Mouse (Mus musculus): Measurements from ENCODE around the gene Gpr179. TPM values are rescaled to one million over a fixed set of nuclear protein-coding genes. Genes with fewer than 3 reads are reported as not detected.

Gene Gpr179
- polyA plus RNA-seq, 2 experiments from 2014 or later: 0.11 to 0.45 TPM

- no peak for ATAC-seq
Observed at GRCm38 (mm10) chr11:97354646-97355045, 2.8 kb upstream of the Gpr179 start.

- ATAC-seq: no peak
Observed at GRCm38 (mm10) chr11:97352935-97353597, 1.2 kb upstream of the Gpr179 start.

- no peak for ATAC-seq
Observed at GRCm38 (mm10) chr11:97350035-97350434, 1.8 kb downstream of the Gpr179 start.

DNA sequence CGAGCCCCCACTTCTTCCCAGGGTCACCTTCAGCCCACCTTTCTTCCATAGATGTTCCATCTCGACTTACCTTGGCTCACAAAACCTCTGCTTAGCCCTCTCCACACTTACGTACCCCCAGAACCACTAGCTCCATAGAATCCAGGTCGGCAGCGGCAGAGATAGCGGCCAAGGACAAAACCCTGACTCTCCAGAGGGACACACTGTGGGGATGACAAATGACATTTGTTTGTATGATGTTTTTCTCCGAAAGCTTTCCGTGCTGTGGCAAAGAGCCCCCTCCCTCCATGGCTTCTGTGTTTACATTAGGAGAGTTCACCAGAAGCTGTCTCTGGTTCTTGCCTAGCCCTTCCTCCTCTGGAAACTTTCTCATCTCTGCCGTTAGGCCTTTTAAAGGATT is 4.6 kb downstream of the Gpr179 start:
- no peak for ATAC-seq

DNA sequence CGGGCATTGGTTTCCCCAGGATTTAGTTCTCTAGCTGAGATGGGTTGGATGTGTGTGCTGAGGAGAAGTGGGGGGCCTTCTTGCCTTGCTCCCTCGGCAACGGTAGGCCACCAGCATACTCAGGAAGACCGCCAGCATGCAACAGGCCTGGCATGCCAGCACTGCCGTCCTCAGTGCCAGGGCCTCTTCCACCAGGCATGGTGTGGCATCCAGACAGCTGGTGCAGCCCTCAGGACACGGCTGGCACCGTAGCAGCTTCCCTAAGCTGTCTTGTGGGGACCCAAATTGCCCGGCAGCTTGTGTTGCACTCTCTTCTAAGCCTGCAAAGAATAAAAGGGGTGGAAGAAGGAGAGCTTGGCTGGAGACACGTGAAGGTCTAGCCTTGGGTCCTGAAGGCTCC is 5.5 kb downstream of the Gpr179 start:
- no peak for ATAC-seq

DNA sequence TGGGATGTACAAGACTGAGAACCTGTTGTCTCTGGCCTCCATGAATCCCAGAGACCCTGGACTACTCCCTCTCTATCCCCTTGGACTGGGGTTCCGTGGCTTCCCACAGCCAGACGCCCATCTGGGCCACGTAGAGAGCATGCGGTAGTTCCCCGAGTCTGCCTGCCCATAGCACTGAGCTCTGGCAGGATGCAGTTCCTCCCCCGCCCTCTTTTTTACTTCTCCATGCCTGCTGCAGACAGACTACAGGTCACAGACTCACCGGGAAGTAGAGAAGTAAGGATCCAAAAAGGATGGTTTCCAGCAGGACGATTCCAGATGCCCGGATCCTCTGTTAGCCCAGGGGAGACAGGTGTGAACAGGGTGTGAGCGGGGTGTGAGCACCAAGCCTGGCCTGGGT is 6.4 kb downstream of the Gpr179 start:
- no peak for ATAC-seq

DNA sequence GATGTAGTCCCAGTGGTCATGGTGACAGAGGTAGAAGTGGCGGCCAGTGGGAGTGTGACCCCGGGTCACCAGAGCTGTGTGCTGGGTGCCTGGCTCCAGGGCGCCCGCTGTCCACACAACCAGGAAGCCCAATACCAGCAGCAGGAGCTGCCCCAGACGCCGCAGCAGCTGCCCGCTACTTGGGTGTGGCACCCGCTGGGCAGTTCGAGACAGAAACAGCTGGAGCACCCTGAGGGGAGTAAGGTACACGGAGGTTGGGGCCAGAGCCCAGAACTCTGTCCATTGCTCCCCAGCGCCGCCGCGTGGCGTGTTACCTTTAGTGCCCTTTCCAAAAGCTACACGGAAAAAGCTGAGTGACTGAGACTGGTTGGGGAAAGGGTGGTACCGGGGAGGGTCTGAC is 8.3 kb downstream of the Gpr179 start:
- ATAC-seq: peak; percentile 54

GRCm38 (mm10) chr11:97343175-97343574 is 8.7 kb downstream of the Gpr179 start:
- ATAC-seq: no peak

GRCm38 (mm10) chr11:97338977-97339315 is 12.9 kb downstream of the Gpr179 start:
- no peak for ATAC-seq

DNA sequence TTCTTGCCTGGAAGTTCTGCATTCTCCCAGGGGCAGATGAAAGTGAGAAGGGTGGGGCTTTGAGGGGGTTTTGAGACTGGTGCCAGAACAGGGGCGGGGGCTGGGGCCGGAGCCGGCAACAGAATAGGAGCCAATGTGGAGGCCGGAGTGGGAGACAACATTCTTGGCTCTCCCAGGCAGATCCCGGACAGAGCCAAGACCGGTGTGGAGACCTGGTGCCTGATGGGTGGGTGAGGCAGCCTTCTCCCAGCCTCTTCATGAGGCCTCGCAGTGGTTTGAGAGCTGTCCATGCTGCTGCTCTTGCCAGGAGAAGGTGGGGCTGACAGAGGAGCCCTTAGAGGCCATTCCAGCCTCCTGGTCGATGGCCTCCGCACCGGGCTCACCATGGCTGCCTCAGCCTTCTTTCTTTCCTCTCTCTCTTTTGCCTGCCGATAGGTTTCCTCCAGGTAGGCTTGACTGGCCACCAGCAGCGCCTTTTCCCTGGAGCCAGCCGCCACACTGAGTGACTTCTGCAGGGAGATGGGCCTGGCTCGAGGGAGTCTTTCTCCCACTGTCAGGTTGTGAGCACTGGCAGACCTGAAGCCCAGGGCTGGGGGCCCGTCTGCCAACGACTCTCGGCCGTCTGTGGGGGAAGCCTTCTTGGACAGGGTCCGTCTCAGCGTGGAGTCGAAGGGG is 13.4 kb downstream of the Gpr179 start:
- no peak for ATAC-seq

- no peak for ATAC-seq
Observed at GRCm38 (mm10) chr11:97337363-97337762, 14.5 kb downstream of the Gpr179 start.

DNA sequence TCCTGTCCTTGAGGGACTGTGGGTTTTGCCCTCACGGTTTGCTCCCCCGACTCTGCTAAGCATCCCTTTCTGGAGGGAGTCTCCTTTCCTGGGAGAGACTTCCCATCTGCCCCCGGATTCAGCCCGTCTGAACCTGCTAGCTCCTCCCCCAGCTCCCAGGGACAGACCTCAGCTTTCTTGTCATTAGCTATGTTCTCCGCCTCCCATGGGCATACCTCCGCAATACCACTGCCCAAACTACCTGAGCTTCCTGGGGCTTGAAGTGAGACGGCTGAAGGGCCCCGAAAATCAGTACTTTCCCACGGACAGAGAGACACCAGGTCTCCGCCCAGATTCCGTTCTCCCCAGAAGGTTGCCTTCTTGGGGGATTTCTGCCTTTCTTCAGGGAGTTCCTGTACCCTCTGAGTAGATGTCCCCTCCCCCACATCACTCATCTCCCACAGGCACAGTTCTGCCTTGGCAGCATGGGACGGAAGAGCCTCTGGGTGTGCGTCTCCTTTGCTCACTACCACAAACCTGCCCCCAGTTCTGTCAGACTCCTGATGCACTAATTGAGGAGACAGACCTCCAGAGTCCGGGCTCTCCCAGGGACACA is 15.0 kb downstream of the Gpr179 start:
- ATAC-seq: no peak

DNA sequence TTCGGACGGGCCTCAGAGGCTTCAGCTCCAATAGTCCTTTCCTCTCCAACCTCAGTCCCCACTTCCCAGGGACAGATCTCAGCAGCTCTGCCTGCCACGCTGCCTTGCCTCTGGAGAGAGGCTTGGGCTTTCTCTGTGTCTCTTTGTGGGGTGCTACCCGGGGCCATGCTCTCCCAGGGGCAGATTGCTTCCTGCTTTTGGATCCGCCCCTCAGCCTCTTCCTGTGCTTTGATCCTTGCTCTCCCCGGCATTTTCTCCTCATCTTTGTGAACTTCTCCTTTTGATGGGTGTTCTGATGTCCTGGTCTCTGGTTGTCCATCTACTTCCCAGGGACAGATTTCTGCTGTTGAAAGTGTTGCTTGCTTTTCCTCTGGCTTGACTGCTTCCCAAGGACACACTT is 15.6 kb downstream of the Gpr179 start:
- ATAC-seq: no peak

GRCm38 (mm10) chr11:97334400-97334799 is 17.5 kb downstream of the Gpr179 start:
- no peak for ATAC-seq

- no peak for ATAC-seq
Observed at GRCm38 (mm10) chr11:97333896-97334295, 18.0 kb downstream of the Gpr179 start.

DNA sequence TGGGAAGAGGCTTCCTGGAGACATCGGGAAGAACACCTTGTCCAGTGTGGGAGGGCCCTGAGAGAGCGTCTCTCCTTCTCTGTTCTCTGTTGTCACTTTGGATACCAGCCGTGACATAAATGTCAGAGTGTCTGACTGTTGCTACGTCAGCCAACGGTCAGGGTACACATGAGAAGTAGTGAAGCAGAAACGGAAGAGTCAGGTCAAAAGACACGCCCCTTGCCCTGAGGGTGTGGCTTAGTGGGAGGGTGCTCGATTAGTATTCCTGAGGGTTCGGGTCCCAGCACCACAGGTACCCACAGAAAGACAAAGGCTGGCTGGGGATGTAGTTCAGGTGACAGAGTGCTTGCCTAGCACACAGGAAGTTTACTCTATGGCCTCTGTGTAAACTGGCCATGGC is 18.8 kb downstream of the Gpr179 start:
- ATAC-seq: no peak

DNA sequence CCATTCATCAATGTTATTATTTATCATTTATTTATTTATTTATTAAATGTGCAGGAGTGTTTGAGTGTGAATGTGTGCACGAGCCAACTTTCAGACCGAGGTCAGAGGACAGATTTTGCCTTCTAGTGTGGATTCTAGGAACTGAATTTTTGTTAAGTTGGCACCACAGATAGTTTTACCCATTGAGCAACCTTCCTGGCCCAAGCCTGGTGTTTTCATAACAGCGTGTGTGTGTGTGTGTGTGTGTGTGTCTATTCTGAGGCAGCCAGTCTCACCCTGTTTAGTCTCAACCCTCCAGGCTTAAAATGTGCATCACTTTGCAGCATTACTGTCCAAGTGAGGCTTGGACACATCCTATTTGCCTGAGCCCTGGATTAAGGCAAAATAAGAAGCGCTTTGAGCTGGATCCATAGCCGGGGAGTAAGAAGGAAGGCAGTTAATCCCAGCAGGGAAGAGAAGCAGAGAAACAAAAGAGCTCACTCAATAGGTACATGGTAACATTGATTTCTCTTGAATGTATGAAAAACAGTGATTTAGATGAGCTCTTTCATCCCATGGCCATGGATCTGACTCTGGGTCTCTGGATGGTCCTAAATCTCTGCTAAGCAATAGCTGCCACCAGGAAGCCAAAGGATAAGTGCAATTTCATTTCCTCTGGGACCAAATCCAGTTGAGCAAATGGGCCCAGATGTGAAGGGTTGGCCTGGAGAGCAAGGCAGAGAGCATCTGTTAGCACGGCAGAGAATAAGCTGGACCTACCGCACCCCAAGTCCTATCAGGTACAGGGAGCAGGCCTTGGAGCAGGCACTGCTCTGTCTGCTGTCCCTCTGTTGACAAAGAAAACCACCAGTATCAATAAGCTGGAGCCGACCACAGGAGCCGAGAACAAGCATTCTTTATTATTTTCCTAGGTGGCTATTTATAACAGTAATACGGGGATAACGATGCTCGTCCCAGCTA is 20.4 kb downstream of the Gpr179 start:
- ATAC-seq: no peak

GRCm38 (mm10) chr11:97330315-97330714 is 21.6 kb downstream of the Gpr179 start:
- no peak for ATAC-seq

DNA sequence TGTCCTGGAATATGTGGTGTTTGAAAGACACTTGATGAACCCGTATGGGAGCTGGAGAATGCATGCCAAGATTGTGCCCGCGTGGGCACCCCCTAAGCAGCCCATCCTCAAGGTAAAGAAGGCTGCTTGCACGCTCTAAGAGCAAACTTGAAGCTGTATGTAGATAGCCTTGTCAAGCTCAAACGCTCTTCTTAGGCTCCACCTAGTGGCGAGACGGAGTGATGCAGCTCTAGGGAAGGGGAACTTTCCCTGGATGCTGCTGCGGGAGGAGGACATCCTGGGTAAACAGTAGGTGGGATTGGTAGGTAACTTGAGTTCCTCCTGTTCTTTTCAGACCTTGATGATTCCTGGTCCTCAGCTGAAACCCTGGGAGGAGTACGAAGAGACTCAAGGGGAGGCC is 23.7 kb downstream of the Gpr179 start:
- no peak for ATAC-seq

GRCm38 (mm10) chr11:97325224-97325623 is 26.7 kb downstream of the Gpr179 start:
- ATAC-seq: no peak

DNA sequence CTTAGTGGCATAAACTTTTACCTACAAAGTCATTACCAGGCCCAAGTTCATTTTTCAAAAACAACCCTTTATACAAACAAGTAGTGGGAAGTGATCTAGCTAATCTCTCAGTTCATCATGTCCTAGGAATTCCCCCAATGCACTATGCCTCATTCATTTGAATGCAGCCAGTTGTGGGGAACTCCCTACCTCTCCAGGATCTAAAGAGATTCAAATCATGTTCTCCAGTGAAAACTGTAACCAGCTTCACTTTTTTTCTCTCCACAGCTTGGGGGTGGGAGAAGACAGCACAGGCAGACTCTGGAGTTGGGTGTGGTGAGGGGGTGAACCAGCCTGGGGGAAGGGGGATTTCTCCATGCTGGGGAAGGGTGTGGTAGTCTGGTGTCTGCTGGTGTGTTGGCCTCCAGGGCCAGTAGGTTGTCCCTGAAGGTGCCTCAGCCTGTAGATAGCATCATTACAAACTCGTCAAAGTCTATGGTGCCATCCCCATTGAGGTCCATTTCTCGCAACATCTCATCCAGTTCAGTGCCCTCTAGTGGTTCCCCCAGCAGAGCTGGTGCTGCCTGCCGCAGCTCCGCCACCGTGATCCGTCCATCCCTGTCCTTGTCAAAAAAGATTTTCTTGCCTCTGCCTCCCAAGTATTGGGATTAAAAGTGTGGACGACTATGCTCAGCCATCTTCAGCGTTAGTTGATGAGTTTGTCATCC is 29.8 kb downstream of the Gpr179 start:
- peak; percentile 86 for ATAC-seq

- ATAC-seq: no peak
Observed at GRCm38 (mm10) chr11:97321197-97321596, 30.7 kb downstream of the Gpr179 start.

Data from activated CD4-positive, CD25-positive, alpha-beta regulatory T cell, adult 4 months (primary cell).